Mouse (Mus musculus): ENCODE data around the gene Pon3. TPM values are rescaled to one million over a fixed set of nuclear protein-coding genes. Genes with fewer than 3 reads are reported as not detected.
"Not testable (repeated sequence)": the region's sequence is repeated elsewhere in the genome, so short reads cannot be mapped to it uniquely, and the experiment has no call there.

The Pon3 gene
- polyA plus RNA-seq, 1 experiment = 11.4 TPM

- no peaks in the 10 kb centered on the region for H3K27me3 ChIP-seq (replicated peaks; ENCODE audit: control insufficient read depth, insufficient read depth, low read length)
- TF ChIP-seq CTCF (conservative IDR thresholded peaks at IDR 0.05; ENCODE audit: insufficient read depth, insufficient read length, low read depth, low read length) (no peak), POLR2A (IDR thresholded peaks at IDR 0.05; ENCODE audit: low read depth, low read length) (no peak)
- no peaks in the 10 kb centered on the region for H3K36me3 ChIP-seq (ENCODE audit: control insufficient read depth, insufficient read depth, low read length)
- H3K27ac ChIP-seq (ENCODE audit: insufficient read depth, low read depth, low read length) = no peak overlapping the region
- peak; percentile 57 for DNase-seq
- 64% methylated on average over 5 of the region's 5 CpGs for WGBS
- no peak overlapping the region for H3K4me3 ChIP-seq (ENCODE audit: insufficient read depth, low read depth, low read length)
- H3K4me1 ChIP-seq (ENCODE audit: control insufficient read depth, insufficient read depth, low read length) = no peaks in the 10 kb centered on the region
Measured at GRCm38 (mm10) chr6:5230261-5230660, 25.8 kb downstream of the Pon3 start.

GRCm38 (mm10) chr6:5223551-5223950 is 32.5 kb downstream of the Pon3 start:
- DNase-seq; H3K27me3 ChIP-seq (replicated peaks; ENCODE audit: control insufficient read depth, insufficient read depth, low read length); H3K27ac ChIP-seq (ENCODE audit: insufficient read depth, low read depth, low read length); H3K4me1 ChIP-seq (ENCODE audit: control insufficient read depth, insufficient read depth, low read length); H3K36me3 ChIP-seq (ENCODE audit: control insufficient read depth, insufficient read depth, low read length); H3K4me3 ChIP-seq (ENCODE audit: insufficient read depth, low read depth, low read length): not testable (repeated sequence)
- WGBS = 91% methylated on average over 2 of the region's 2 CpGs

GRCm38 (mm10) chr6:5222080-5222479 is 34.0 kb downstream of the Pon3 start:
- no peak overlapping the region for H3K27ac ChIP-seq (ENCODE audit: insufficient read depth, low read depth, low read length)
- H3K4me3 ChIP-seq (ENCODE audit: insufficient read depth, low read depth, low read length) = no peak overlapping the region
- DNase-seq = no peak
- no peaks in the 10 kb centered on the region for H3K36me3 ChIP-seq (ENCODE audit: control insufficient read depth, insufficient read depth, low read length)
- TF ChIP-seq POLR2A (IDR thresholded peaks at IDR 0.05; ENCODE audit: low read depth, low read length) (no peak), CTCF (conservative IDR thresholded peaks at IDR 0.05; ENCODE audit: insufficient read depth, insufficient read length, low read depth, low read length) (no peak)
- no peaks in the 10 kb centered on the region for H3K27me3 ChIP-seq (replicated peaks; ENCODE audit: control insufficient read depth, insufficient read depth, low read length)
- 85% methylated on average over 3 of the region's 3 CpGs for WGBS
- no peaks in the 10 kb centered on the region for H3K4me1 ChIP-seq (ENCODE audit: control insufficient read depth, insufficient read depth, low read length)

- no peak overlapping the region for H3K4me3 ChIP-seq (ENCODE audit: insufficient read depth, low read depth, low read length)
- H3K36me3 ChIP-seq (ENCODE audit: control insufficient read depth, insufficient read depth, low read length) = no peaks in the 10 kb centered on the region
- TF ChIP-seq POLR2A (IDR thresholded peaks at IDR 0.05; ENCODE audit: low read depth, low read length) (no peak), CTCF (conservative IDR thresholded peaks at IDR 0.05; ENCODE audit: insufficient read depth, insufficient read length, low read depth, low read length) (no peak)
- WGBS = 95% methylated on average over 4 of the region's 4 CpGs
- H3K4me1 ChIP-seq (ENCODE audit: control insufficient read depth, insufficient read depth, low read length) = no peaks in the 10 kb centered on the region
- H3K27ac ChIP-seq (ENCODE audit: insufficient read depth, low read depth, low read length) = no peak overlapping the region
- H3K27me3 ChIP-seq (replicated peaks; ENCODE audit: control insufficient read depth, insufficient read depth, low read length) = no peaks in the 10 kb centered on the region
- DNase-seq = no peak
Measured at GRCm38 (mm10) chr6:5218190-5218589, 37.9 kb downstream of the Pon3 start.

- H3K4me3 ChIP-seq (ENCODE audit: insufficient read depth, low read depth, low read length) = no peak overlapping the region
- no peaks in the 10 kb centered on the region for H3K4me1 ChIP-seq (ENCODE audit: control insufficient read depth, insufficient read depth, low read length)
- 52% methylated on average over 2 of the region's 2 CpGs for WGBS
- H3K36me3 ChIP-seq (ENCODE audit: control insufficient read depth, insufficient read depth, low read length) = no peaks in the 10 kb centered on the region
- no peak for DNase-seq
- TF ChIP-seq POLR2A (IDR thresholded peaks at IDR 0.05; ENCODE audit: low read depth, low read length) (no peak), CTCF (conservative IDR thresholded peaks at IDR 0.05; ENCODE audit: insufficient read depth, insufficient read length, low read depth, low read length) (no peak)
- no peak overlapping the region for H3K27ac ChIP-seq (ENCODE audit: insufficient read depth, low read depth, low read length)
- H3K27me3 ChIP-seq (replicated peaks; ENCODE audit: control insufficient read depth, insufficient read depth, low read length) = no peaks in the 10 kb centered on the region
Measured at GRCm38 (mm10) chr6:5207817-5208216, 48.3 kb downstream of the Pon3 start.

- Histone ChIP-seq H3K27me3 (replicated peaks; ENCODE audit: control insufficient read depth, insufficient read depth, low read length) (no peaks in the 10 kb centered on the region), H3K27ac (ENCODE audit: insufficient read depth, low read depth, low read length) (no peak overlapping the region), H3K4me3 (ENCODE audit: insufficient read depth, low read depth, low read length) (no peak overlapping the region), H3K4me1 (ENCODE audit: control insufficient read depth, insufficient read depth, low read length) (no peaks in the 10 kb centered on the region), H3K36me3 (ENCODE audit: control insufficient read depth, insufficient read depth, low read length) (no peaks in the 10 kb centered on the region)
- no peak for DNase-seq
- 76% methylated on average over 3 of the region's 3 CpGs for WGBS
- no peak for TF ChIP-seq POLR2A (IDR thresholded peaks at IDR 0.05; ENCODE audit: low read depth, low read length)
- no peak for TF ChIP-seq CTCF (conservative IDR thresholded peaks at IDR 0.05; ENCODE audit: insufficient read depth, insufficient read length, low read depth, low read length)
Measured at GRCm38 (mm10) chr6:5199916-5200315, 56.2 kb downstream of the Pon3 start.

- Histone ChIP-seq H3K4me3 (ENCODE audit: insufficient read depth, low read depth, low read length) (no peak overlapping the region), H3K36me3 (ENCODE audit: control insufficient read depth, insufficient read depth, low read length) (no peaks in the 10 kb centered on the region), H3K4me1 (ENCODE audit: control insufficient read depth, insufficient read depth, low read length) (no peaks in the 10 kb centered on the region), H3K27ac (ENCODE audit: insufficient read depth, low read depth, low read length) (no peak overlapping the region), H3K27me3 (replicated peaks; ENCODE audit: control insufficient read depth, insufficient read depth, low read length) (no peaks in the 10 kb centered on the region)
- no peak for TF ChIP-seq POLR2A (IDR thresholded peaks at IDR 0.05; ENCODE audit: low read depth, low read length)
- TF ChIP-seq CTCF (conservative IDR thresholded peaks at IDR 0.05; ENCODE audit: insufficient read depth, insufficient read length, low read depth, low read length) = no peak
- DNase-seq = no peak
- WGBS = 85% methylated on average over 8 of the region's 8 CpGs
Measured at GRCm38 (mm10) chr6:5199376-5199905, 56.6 kb downstream of the Pon3 start.

- H3K27ac ChIP-seq (ENCODE audit: insufficient read depth, low read depth, low read length) = no peak overlapping the region
- TF ChIP-seq POLR2A (IDR thresholded peaks at IDR 0.05; ENCODE audit: low read depth, low read length) = no peak
- TF ChIP-seq CTCF (conservative IDR thresholded peaks at IDR 0.05; ENCODE audit: insufficient read depth, insufficient read length, low read depth, low read length) = no peak
- no peak overlapping the region for H3K4me3 ChIP-seq (ENCODE audit: insufficient read depth, low read depth, low read length)
- no peaks in the 10 kb centered on the region for H3K36me3 ChIP-seq (ENCODE audit: control insufficient read depth, insufficient read depth, low read length)
- WGBS = 92% methylated on average over 5 of the region's 5 CpGs
- H3K4me1 ChIP-seq (ENCODE audit: control insufficient read depth, insufficient read depth, low read length) = no peaks in the 10 kb centered on the region
- no peak for DNase-seq
- no peaks in the 10 kb centered on the region for H3K27me3 ChIP-seq (replicated peaks; ENCODE audit: control insufficient read depth, insufficient read depth, low read length)
Measured at GRCm38 (mm10) chr6:5198590-5198989, 57.5 kb downstream of the Pon3 start.

All from kidney, adult 2 months (tissue).